Mouse (Mus musculus): ENCODE results near the gene Arhgef17.
A peak's percentile ranks its signal among the peaks of the same experiment; 100 is the strongest.

Arhgef17 gene

DNA sequence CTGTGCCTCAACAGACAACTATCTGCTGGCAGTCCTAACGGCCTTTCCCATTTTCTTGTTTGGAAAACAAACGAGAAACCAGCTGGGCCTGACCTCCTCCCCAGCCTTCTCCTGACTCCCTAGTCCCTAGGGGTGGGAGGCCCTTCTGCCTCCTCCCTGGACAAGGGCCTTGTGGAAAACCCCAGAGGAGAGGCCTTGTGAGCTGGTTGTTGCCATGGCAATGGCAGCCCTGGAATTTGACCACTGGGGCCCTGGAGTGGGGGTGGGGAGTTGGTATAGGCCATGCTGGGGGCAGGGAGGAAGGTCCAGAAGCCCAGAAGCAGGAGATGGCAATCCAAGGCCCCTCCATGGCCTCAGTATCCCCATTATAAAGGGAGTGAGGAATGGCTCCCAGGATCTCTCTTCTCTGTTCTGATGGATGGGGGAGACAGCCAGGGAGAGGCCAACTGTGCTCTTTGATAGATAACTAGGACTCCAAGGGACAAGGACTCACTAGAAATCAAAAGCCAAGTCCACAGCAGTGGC, 20.6 kb downstream of the Arhgef17 start:
- no peak for DNase-seq

DNA sequence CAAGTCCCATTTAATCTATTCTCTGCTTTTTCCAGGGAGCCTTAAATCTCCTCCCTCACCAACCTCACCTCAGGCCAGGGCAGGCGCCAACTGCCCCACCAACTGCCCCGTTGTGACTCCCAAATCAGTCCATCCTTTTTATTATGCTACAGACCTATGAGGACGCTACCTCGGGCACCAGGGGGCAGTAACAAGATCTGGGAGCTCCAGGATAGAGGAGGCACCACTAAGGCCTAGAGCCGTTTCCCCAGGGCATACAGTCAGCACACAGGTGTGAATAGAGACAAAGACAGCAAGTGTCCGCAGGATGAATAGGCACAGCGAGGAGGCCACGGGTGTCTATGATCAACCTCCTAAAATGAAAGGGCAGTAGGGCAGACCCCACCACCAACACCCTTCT, 23.3 kb downstream of the Arhgef17 start:
- peak in 1 of 2 experiments; percentile 34 for DNase-seq

GRCm38 (mm10) chr7:100908061-100908460, 23.8 kb downstream of the Arhgef17 start:
- DNase-seq: no peak

GRCm38 (mm10) chr7:100907231-100907630, 24.7 kb downstream of the Arhgef17 start:
- peak; percentile 83 to 88 for DNase-seq

DNA sequence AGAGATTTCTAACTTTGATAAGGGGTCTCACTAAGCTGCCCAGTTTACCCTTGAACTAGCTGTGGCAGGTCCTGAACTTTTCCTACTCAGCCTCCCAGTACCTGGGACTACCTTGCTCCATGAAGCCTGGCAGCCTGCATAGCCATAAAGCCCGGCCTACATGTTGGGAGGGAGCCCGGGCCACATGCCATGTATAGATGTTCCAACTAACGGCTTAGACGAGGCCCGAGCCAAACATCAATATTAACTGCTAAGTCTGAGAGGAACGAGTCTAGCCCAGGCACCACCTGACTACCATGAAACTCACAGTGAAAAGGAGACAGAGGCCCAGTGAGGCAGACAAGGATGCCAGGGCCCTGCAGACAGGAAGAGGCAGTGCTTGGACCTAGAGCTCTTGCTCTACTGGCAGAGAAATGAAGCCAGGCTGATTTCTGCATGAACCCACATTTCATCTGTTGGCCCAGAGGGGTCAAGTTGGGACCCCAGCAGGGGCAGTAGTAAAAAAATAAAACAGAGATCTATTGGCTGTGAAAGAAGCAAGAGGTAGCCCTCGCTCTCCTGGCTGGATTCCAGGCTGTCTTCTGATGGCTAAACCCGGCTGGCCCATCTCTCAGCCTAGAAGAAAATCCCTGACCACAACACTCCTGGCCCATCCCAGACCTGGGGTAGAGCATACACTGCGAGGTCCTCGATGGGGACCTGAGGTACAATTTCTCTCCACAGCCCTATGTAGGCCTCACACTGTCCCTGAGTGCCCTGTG, 25.7 kb downstream of the Arhgef17 start:
- no peak for DNase-seq

DNA sequence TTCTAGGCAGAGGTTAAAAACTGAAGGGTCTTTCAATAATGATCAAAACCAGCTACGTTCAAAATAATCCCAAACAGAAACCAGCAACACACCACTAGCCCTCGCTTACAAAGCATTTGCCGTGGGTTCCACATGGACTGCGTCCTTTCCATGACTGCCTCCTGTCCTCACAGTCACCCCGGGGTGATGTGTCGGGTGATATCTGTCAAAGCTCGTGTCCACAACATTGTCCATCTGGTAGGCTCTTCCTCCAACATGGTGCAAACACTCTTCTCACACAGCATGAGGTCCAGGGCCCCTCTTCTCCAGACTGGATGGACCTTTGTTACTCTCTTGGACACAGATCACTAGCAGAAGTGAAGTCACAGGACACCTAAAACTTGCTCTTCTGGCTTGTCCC, 26.9 kb downstream of the Arhgef17 start:
- DNase-seq: no peak

DNA sequence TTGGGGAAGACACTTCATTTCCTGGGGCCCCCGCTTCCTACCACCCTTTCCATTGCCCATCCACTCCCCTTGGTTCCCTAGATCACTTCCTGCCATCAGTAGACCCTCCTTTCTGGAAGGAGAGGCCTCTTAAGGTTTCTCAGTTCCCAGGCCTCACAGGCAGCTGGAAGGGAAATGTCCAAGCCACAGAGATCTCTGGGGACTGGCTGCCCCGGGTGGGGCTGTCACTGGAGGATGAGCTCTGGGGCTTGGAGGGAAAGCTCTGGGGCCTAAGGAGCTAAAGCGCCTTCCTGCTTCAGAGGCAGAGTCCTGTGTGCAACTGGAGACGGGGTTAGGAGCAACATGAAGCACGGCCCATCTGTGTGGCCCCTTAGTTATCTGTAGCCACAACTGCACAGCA, 27.3 kb downstream of the Arhgef17 start:
- no peak for DNase-seq

DNA sequence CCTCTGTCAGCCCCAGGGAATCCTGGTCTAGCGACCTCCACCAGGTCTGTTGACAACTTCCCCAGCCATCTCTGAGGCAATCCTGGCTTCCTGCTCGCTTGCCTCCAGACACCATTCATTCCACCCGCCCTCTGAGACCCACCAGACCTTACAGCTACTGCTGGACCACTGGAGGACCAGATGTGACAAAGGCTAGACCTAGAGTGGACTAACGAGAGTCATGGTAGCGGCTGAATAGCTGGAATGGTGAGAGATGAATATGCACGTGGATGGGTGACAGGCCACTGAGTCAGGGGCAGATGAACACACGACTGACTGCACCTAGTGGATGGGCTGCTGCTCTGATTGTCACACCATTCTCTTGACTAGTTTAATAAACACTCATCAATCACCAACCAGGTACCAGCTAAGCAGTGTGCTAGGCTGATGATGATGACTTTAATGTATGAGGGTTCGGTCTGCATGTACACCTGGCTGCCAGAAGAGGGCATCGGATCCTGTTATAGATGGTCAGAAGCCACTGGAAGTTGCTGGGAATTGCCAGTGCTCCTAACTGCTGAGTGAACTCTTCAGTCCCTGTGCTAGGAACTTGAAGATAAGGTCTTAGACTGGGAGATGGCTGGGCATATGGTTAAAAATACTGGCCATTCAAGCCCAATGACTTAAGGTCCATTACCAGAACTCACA, 29.3 kb downstream of the Arhgef17 start:
- DNase-seq: no peak

- DNase-seq: no peak
Measured at GRCm38 (mm10) chr7:100897828-100898227, 34.1 kb downstream of the Arhgef17 start.

GRCm38 (mm10) chr7:100894833-100895226, 37.1 kb downstream of the Arhgef17 start:
- peak in 1 of 2 experiments; percentile 42 for DNase-seq

DNA sequence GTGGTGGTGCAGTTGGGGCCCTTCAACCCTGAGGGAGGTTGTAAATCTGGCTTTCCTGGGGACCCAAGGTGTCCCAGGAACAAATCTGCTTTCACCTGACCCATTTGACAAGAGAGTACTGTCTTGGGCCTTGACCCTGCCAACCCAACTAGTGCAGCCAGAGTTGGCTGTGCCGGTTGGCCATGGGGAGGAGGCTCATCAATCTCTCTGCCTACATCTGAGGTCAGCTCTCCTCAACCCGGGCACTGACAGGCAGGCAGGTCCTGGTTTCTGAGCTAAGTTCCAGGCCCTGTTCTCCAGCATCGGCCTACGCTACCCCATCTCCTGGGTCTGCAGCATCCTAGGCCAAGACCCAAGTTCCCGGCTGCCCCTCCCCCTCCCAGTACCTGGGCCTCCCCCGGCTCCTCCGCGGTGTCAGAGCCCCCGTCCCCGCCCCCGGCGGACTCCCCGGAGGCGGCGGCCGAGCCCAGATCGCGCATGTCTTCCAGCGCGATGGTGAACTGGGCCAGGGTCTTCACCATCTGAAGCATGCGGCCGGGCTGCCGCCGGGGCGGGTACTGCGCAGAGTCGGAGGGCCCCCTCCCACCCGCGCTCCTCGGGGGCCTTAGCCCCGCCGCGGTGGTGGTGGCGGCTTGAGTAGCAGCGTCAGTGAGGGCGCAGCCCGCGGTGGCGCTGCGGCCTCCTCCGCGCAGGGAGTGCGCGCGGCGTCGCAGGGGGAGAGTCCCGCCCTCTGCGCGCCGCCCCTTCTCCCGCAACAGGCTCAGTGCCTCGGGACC, 37.7 kb downstream of the Arhgef17 start:
- peak; percentile 71 to 78 for DNase-seq

- DNase-seq: peak; percentile 49 to 69
Measured at GRCm38 (mm10) chr7:100893249-100894056, 38.5 kb downstream of the Arhgef17 start.

GRCm38 (mm10) chr7:100886535-100886934, 45.4 kb downstream of the Arhgef17 start:
- DNase-seq: peak; percentile 70 to 79

GRCm38 (mm10) chr7:100884460-100884859, 47.4 kb downstream of the Arhgef17 start:
- DNase-seq: no peak

GRCm38 (mm10) chr7:100881950-100882349, 50.0 kb downstream of the Arhgef17 start:
- no peak for DNase-seq

DNA sequence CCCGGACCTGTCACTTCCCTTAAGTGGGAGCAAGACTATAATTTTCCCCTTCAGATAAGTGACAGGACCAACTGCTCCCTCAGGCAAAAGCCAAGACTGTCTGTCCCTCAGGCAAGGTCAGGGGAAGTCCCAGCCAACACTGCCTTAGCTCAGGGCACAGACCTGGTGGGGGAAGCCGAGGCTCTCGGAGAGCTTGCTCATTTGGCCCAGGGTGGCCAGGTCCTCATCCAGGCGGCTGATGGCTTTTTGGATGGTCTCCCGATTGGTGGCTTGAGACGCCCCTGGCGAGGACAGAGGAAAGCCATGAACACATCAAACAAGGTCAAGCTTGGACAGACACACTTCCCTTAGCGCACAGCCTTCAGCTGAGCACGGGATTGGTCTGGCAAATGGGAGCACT, 50.4 kb downstream of the Arhgef17 start:
- no peak for DNase-seq

DNA sequence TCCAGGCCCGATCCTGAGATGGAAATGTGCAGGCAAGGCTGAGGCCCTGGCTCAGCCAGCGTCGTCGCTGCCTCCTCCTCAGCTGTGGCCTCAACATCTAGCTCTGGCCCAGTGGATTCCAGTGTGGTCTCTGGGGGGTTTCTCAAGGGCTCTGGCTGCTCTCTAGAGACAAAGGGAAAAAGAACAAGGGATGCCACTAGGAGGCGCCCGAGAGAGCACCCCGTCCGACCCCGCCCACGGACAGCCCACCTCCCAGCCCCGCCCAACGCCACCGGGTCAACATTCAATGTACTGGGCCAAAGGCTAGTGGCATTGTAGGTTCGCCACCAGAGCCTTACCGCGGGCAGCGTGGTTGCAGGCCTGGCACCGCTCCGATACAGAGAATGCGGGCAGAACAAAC, 52.3 kb downstream of the Arhgef17 start:
- peak in 1 of 2 experiments; percentile 69 for DNase-seq

GRCm38 (mm10) chr7:100876771-100877170, 55.1 kb downstream of the Arhgef17 start:
- DNase-seq: no peak

DNA sequence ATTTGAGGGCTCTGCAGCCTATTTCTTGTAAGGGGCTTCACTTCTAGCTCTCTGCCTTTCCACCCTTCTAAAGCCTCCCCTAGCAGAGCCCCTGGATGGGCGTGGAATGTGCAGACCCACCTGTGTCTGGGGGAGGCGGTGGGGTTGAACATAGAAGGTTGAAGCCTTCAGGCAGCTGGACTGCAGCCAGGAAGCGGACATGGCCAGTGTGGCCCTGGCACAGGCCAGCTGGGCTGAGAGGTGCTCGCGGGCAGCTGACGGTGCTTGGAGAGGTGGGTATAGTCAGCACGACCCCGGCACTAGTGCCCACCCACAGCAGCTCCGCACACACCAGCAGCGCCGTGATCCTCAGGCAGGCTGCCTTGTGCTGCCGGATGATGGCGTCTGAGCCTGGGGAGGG, 55.6 kb downstream of the Arhgef17 start:
- DNase-seq: peak in 1 of 2 experiments; percentile 38

DNA sequence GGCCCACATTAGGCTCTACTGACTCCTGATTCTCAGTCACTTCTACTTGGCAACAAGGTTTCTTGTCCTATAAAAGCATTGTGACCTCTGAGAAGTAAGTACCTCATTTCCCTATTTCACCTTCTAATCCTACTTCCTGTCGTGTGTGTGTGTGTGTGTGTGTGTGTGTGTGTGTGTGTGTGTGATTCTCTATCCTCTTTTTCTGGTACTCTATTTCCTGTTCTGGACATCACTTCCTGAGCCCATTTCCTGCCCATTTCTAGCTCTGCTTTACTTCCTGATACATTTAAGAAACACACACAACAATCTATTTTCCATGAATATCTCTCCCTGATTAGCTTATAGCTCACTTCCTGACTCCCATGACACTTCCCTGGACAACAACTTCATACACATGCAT, 56.1 kb downstream of the Arhgef17 start:
- DNase-seq: no peak

GRCm38 (mm10) chr7:100873197-100873596, 58.7 kb downstream of the Arhgef17 start:
- no peak for DNase-seq

- no peak for DNase-seq
Measured at GRCm38 (mm10) chr7:100871892-100872291, 60.0 kb downstream of the Arhgef17 start.

Data from cerebellum, postnatal 25 days (tissue).